Mouse (Mus musculus) erythroblast, embryonic 14.5 days (primary cell): ENCODE measurements around the gene Bahcc1. TPM values are rescaled to one million over a fixed set of nuclear protein-coding genes. Genes with fewer than 3 reads are reported as not detected.

Source experiments
- H3K27me3 ChIP-seq: 2 replicates; pipeline ENCODE4 v1.6.1; 2012; ENCODE audit warnings: inconsistent platforms; ENCODE audit not compliant: control insufficient read depth
- H3K36me3 ChIP-seq: 2 replicates; pipeline ENCODE4 v1.6.1; 2012; ENCODE audit warnings: mild to moderate bottlenecking, inconsistent platforms; ENCODE audit not compliant: control insufficient read depth
- H3K4me1 ChIP-seq: 2 replicates; pipeline ENCODE4 v1.6.1; 2012; ENCODE audit warnings: inconsistent platforms; ENCODE audit not compliant: control insufficient read depth
- H3K4me3 ChIP-seq: replicated peaks from 2 replicates; pipeline ENCODE3; 2012; ENCODE audit warnings: moderate library complexity, mild to moderate bottlenecking, inconsistent platforms
- H3K9me3 ChIP-seq: 2 replicates; pipeline ENCODE4 v1.6.1; 2012; ENCODE audit warnings: low read length, inconsistent platforms, mixed read lengths; ENCODE audit not compliant: control insufficient read depth
- GATA1 ChIP-seq: IDR thresholded peaks from 2 replicates; pipeline ENCODE4 v1.6.1; 2012; ENCODE audit warnings: low read length, inconsistent platforms, mixed read lengths
- TAL1 ChIP-seq: IDR thresholded peaks from 3 replicates; pipeline ENCODE4 v1.6.1; 2012; ENCODE audit warnings: low read length, inconsistent platforms, mixed read lengths
- polyA plus RNA-seq: library from polyadenylated mRNA; stranded (reverse); fragments of >175 nt; gene quantifications from 2 replicates; pipeline ENCODE4 v1.2.3, GENCODE M21; 2012

The Bahcc1 gene
- polyA plus RNA-seq, 1 experiment: 0.21 TPM

DNA sequence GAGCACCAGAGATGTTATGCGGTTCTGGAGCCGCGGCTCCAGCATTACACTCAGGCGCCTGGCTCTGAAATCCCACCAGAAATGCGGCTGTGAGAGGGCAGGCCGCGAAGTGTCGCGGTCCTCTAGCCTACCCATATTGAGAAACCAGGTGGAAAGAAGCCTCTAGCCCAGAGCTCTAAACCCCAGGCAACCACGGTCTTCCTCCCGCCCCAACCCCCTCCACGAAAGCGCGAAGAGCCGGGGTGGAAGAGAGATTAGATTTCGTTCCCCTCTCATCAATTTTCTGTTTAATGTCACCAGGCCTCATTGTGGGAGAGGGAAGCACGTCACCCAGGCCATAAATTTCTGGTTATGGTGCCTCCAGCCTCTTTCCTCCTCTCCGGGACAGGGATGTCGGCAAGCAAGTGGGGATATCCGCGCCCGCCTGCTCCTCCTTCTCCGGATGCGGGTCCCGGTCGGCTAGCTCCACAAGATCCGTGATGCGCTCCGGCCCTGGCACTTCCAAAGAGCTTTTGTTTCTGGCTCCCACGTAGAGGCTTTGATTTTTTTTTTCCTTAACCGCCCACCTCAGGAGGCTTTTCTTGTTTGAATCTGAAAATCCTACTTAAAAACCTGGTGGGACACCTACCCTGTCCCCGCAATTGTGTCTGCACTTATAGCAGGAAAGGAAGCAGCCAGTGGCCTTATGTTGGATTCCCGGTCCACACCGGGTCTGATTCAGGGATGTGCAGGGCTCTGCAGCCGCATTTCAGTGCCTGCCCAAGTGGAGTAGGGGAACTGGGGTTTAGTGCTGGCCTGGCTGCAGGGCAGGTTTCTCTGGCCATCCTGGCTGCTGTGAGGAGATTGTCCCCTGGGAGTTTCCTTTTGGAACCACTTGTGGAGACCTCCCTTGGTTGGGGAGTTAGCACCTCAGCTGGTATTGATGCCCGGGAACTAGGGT is 7.2 kb upstream of the Bahcc1 start:
- Histone ChIP-seq H3K27me3 (peaks cover 94% of the 10 kb centered on the region), H3K9me3 (no peaks in the 10 kb centered on the region), H3K4me3 (no peak overlapping the region), H3K36me3 (no peaks in the 10 kb centered on the region), H3K4me1 (peaks cover 10% of the 10 kb centered on the region)
- no peak for TF ChIP-seq TAL1
- no peak for TF ChIP-seq GATA1

DNA sequence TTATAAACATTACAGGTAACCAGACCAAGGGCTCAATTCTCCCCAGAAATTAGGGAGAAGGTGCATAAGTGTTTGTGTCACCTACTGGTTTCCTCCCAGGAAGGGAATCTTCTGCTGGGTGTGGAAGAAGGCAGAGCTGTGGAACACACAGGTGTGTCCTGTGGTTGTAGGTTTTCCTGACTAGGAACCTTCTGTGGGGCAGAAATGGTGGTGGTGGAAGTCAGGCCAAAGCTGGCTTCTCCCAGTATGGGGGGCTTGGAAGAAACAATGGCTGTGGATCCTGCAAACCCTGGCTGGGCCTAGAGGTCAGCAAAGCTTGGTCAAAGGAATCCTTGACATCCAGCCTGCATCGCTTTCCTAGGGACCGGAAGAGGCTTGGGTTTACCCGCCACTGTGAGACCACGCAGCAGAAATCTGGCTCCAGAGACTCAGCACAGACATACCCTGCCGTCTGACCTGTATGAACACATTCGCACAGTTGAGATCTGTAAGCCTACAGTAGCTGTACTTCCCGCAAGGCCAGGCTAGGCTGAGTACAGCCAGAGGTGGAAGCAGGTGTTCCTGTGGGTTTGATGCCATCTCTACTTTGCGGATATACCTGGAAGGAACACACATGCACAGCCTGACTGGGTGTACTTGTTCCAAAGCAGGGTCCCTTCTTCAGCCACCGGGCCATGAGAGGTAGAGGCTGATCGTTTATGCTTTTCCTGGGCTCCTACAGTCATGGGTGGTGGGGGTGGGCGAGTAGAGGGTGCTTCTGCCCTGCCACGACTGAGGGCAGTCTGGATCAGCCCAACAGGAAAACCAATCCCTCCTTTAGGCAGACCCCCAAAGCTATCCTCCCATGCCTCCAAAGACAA is 6.1 kb upstream of the Bahcc1 start:
- Histone ChIP-seq H3K9me3 (peaks cover 3% of the 10 kb centered on the region; the same call in 1 of the 2 replicates), H3K27me3 (peaks cover 96% of the 10 kb centered on the region), H3K4me1 (peaks cover 20% of the 10 kb centered on the region), H3K4me3 (no peak overlapping the region), H3K36me3 (no peaks in the 10 kb centered on the region)
- TF ChIP-seq GATA1: no peak
- no peak for TF ChIP-seq TAL1

DNA sequence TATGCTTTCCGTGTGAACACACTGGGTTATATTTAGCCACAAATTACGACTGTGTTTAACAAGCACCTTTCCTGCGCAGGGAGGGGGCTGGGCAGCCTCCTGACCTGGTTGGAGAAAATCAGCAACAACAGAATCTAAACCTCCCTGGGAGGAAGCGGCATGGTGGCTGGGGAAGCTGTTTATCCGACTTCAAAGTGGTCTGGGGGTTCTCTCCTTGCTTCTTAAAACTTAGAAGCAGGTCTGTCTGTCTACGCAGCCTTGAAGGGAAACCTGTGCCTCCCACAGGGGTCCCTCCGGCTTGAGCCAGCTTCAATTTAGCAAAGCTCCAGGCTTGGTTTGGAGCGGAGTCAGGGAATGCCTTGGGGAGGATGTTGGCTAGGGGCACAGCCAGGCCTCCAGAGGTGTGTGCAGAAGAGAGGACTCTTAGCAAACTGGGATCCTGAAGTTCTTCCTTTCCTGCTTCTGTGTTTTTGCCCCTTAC is 5.1 kb upstream of the Bahcc1 start:
- H3K4me3 ChIP-seq: no peak overlapping the region
- peaks cover 3% of the 10 kb centered on the region; the same call in 1 of the 2 replicates for H3K9me3 ChIP-seq
- H3K4me1 ChIP-seq: peaks cover 30% of the 10 kb centered on the region
- peaks cover 98% of the 10 kb centered on the region for H3K27me3 ChIP-seq
- H3K36me3 ChIP-seq: no peaks in the 10 kb centered on the region
- no peak for TF ChIP-seq TAL1
- TF ChIP-seq GATA1: no peak

DNA sequence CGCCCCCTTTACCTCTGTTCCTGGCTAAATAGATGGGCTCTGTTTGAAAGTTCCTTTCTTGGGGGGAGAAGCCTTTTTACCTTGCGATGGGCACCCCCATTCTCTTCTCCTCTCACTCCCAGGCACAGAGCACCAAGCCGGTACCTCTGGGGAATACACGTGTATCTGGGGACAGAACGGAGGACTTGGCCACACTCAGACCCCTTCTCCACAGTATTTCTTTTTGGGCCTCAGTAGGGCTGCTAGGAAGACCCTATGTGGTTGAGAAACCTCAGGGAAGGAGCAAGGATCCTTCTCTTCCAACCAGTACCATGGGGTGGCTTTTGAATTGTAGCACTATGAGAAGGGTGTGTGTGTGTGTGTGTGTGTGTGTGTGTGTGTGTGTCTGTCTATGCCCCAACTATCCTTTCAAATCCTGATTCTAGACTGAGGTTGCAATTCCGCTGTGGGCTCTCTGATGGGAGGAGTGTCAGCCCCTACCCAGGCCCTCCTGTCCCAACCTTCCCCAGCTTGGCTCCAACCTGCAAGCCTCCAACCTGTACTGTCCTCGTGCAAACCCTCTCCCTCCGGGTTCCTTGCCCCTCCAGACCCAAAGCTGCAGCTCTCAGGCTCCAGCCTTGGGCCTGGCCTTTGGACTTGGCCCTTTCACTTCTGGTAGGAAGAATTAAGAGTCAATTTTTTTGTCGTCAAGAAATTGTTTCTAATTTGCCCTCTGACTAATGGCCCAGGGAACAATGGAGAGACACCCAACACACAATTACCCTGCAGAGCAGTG is 4.4 kb upstream of the Bahcc1 start:
- H3K4me1 ChIP-seq: peaks cover 34% of the 10 kb centered on the region

DNA sequence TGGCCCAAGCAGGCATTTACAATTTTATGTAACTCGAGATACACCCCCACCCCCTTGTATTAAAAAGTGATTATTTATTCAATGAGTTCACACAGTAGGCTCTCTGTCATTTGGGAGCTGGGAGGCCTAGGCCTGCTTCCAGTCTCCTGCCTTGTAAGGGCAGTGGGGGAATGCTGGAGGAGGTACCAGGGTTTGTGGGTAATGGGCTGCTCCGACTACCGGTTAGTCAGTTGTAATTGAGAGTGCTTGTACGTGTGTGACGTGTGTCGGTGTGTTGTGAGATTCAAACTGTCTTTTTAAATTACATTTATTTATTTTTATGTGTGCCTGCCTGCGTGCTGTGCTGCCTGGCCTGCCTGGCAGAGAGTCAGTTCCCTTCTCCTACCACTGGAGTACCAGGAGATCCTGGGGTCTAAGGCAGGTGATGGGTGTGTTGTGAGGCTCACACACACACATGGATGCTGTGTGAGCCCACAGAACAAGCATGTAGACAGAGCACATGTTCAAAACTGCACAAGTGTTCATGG is 3.8 kb upstream of the Bahcc1 start:
- no peak for TF ChIP-seq GATA1
- TF ChIP-seq TAL1: no peak
- Histone ChIP-seq H3K27me3 (peaks cover 100% of the 10 kb centered on the region), H3K36me3 (no peaks in the 10 kb centered on the region), H3K9me3 (peaks cover 3% of the 10 kb centered on the region; the same call in 1 of the 2 replicates), H3K4me3 (no peak overlapping the region), H3K4me1 (peaks cover 41% of the 10 kb centered on the region)

More for the DNA sequence above, 4.4 kb upstream of the Bahcc1 start:
- H3K27me3 ChIP-seq: peaks cover 100% of the 10 kb centered on the region
- H3K4me3 ChIP-seq: no peak overlapping the region
- no peaks in the 10 kb centered on the region for H3K36me3 ChIP-seq
- TF ChIP-seq GATA1: no peak
- TF ChIP-seq TAL1: no peak
- peaks cover 3% of the 10 kb centered on the region; the same call in 1 of the 2 replicates for H3K9me3 ChIP-seq

DNA sequence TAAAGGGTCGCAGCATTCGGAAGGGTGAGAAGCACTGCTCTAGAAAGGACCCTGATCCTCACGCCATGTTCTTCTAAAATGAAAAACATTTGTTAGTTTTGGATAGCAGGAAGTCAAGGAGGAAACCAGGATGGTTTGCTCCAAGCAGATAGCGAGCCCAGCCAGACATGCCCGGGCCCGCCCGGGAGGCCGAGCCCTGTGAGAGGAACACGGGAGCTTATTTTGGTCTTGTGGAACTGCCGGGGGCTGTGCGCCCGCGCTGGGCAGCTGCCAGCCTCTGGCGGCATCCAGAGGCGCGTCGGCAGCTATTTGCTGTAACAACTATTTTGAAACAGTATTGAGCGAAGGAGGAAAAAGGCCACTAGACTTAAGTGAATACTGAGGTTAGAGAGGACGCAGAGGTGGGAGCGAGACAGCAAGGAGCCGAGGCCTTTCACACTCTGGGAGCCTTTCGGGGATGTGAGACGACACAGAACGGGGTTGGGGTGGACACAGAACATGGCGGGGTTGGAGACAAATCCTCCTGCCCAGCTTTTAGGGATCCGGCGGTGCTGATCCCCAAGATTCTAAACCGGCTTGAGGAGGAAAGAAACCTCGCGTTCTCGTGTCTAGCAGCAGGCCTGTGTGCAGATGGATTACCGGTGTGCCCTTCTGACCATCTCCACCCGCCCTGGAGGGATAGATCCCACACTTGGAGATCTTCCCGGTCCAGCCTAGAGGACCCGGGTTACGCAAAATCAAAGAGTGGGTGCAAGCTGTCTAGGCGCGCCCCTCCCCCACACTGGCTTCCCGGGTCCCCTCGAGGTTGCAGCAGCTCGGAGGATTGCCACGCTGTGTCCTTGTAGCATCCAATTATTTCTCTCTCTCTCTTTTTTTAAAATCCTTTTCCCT is 2.6 kb upstream of the Bahcc1 start:
- Histone ChIP-seq H3K27me3 (peaks cover 100% of the 10 kb centered on the region), H3K9me3 (peaks cover 3% of the 10 kb centered on the region; the same call in 1 of the 2 replicates), H3K4me1 (peaks cover 49% of the 10 kb centered on the region), H3K36me3 (no peaks in the 10 kb centered on the region), H3K4me3 (peak overlapping the region; percentile 64)
- no peak for TF ChIP-seq GATA1
- TF ChIP-seq TAL1: no peak

DNA sequence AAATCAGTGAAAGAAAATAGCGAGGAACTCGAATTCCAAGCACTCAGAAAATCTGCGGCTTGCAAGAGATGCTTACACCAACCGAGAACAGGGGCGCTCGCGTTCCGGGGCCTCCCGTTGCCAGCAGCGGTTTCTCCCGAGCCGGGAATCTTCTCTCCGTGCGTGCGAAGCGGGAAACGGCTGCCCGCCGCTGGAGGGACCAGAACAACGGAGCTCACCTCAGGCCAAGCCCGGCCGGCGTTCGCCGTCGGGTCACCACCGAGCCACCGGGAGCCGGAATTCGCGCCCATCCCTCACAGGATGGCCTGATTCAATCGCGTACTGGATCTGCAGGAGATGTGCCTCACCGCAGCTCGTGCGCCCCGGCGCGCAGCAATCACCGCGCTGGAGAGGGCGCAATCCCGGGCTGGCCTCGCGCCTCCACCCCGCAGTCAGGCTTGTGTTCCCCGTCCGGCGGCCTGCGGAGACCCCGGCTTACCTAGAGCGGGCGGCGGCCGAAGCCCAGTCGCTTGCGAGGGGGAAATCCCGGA is 1.8 kb upstream of the Bahcc1 start:
- Histone ChIP-seq H3K4me1 (peaks cover 53% of the 10 kb centered on the region), H3K9me3 (peaks cover 5% of the 10 kb centered on the region; the same call in 1 of the 2 replicates), H3K27me3 (peaks cover 100% of the 10 kb centered on the region), H3K4me3 (peak overlapping the region; percentile 64), H3K36me3 (no peaks in the 10 kb centered on the region)
- no peak for TF ChIP-seq GATA1
